Mouse (Mus musculus) layer of hippocampus, adult 2 months (tissue): ENCODE measurements at regions not wholly inside any gene's neighbourhood (a gene's known extent, or its start where the extent isn't known, plus 50 kb on each side); places are given as distances from the start of the nearest gene placed in this dataset.

Experiments
- DNase-seq, 2 experiments: peaks; one replicate each; pipeline ENCODE4 v3.0.0; 2022; ENCODE audit warnings: low spot score in 2 of 2
- H3K27ac ChIP-seq: fragments of 200-600 bp; 2 replicates; pipeline ENCODE4 v1.8.1; 2022
- H3K4me3 ChIP-seq: fragments of 200-600 bp; 2 replicates; pipeline ENCODE4 v1.8.1; 2022; ENCODE audit warnings: mild to moderate bottlenecking
- CTCF ChIP-seq: fragments of 200-600 bp; conservative IDR thresholded peaks from 2 replicates; pipeline ENCODE4 v1.8.1; 2022; ENCODE audit warnings: antibody characterized with exemption, mild to moderate bottlenecking, moderate library complexity

GRCm38 (mm10) chr1:111754263-111754857 is 110.4 kb downstream of the Dsel start:
- Histone ChIP-seq H3K4me3 (peak overlapping the region; percentile 33), H3K27ac (no peak overlapping the region)
- no peak for DNase-seq
- TF ChIP-seq CTCF, result no peak
